Mouse (Mus musculus): ENCODE data around the gene Cyp2ab1. TPM values are rescaled to one million over a fixed set of nuclear protein-coding genes. Genes with fewer than 3 reads are reported as not detected.

Cyp2ab1 gene
- polyA plus RNA-seq, 1 experiment from 2014 or later, result not detected

- no peaks in the 10 kb centered on the region for H3K27me3 ChIP-seq (ENCODE audit: control insufficient read depth, insufficient read depth, low read length)
- H3K9me3 ChIP-seq (ENCODE audit: control insufficient read depth, low read length), result no peaks in the 10 kb centered on the region
- no peak overlapping the region for H3K4me2 ChIP-seq (replicated peaks; ENCODE audit: low read depth, low read length)
- H3K9ac ChIP-seq (ENCODE audit: low read depth, low read length), result no peak overlapping the region
- 74% methylated on average over 1 of the region's 1 CpGs for WGBS
- peaks cover 14% of the 10 kb centered on the region; the same call in 1 of the 2 replicates for H3K36me3 ChIP-seq (ENCODE audit: control insufficient read depth, insufficient read depth, low read length)
- H3K4me3 ChIP-seq (ENCODE audit: low read length), result no peak overlapping the region
- no peak for ATAC-seq (ENCODE audit: low FRiP score, low TSS enrichment)
- H3K27ac ChIP-seq (ENCODE audit: low read depth, low read length), result no peak overlapping the region
- no peaks in the 10 kb centered on the region for H3K4me1 ChIP-seq (ENCODE audit: control insufficient read depth, insufficient read depth, low read length)
These were observed 20.3 kb upstream of the Cyp2ab1 start for GRCm38 (mm10) chr16:20345464-20345863.

GRCm38 (mm10) chr16:20338616-20339015, 13.4 kb upstream of the Cyp2ab1 start:
- ATAC-seq (ENCODE audit: low FRiP score, low TSS enrichment), result no peak
- 92% methylated on average over 3 of the region's 3 CpGs for WGBS

GRCm38 (mm10) chr16:20334918-20335317, 9.7 kb upstream of the Cyp2ab1 start:
- no peak overlapping the region for H3K4me2 ChIP-seq (replicated peaks; ENCODE audit: low read depth, low read length)
- no peaks in the 10 kb centered on the region for H3K27me3 ChIP-seq (ENCODE audit: control insufficient read depth, insufficient read depth, low read length)
- no peak for ATAC-seq (ENCODE audit: low FRiP score, low TSS enrichment)
- no peaks in the 10 kb centered on the region for H3K4me1 ChIP-seq (ENCODE audit: control insufficient read depth, insufficient read depth, low read length)
- H3K4me3 ChIP-seq (ENCODE audit: low read length), result no peak overlapping the region
- WGBS, result 93% methylated on average over 8 of the region's 8 CpGs
- no peak overlapping the region for H3K9ac ChIP-seq (ENCODE audit: low read depth, low read length)
- H3K27ac ChIP-seq (ENCODE audit: low read depth, low read length), result no peak overlapping the region
- H3K36me3 ChIP-seq (ENCODE audit: control insufficient read depth, insufficient read depth, low read length), result peaks cover 25% of the 10 kb centered on the region
- no peaks in the 10 kb centered on the region for H3K9me3 ChIP-seq (ENCODE audit: control insufficient read depth, low read length)

More at GRCm38 (mm10) chr16:20338616-20339015, 13.4 kb upstream of the Cyp2ab1 start:
- H3K4me3 ChIP-seq (ENCODE audit: low read length), result no peak overlapping the region
- no peak overlapping the region for H3K27ac ChIP-seq (ENCODE audit: low read depth, low read length)
- no peaks in the 10 kb centered on the region for H3K4me1 ChIP-seq (ENCODE audit: control insufficient read depth, insufficient read depth, low read length)
- H3K9me3 ChIP-seq (ENCODE audit: control insufficient read depth, low read length), result no peaks in the 10 kb centered on the region
- H3K9ac ChIP-seq (ENCODE audit: low read depth, low read length), result no peak overlapping the region
- H3K36me3 ChIP-seq (ENCODE audit: control insufficient read depth, insufficient read depth, low read length), result peaks cover 21% of the 10 kb centered on the region
- no peaks in the 10 kb centered on the region for H3K27me3 ChIP-seq (ENCODE audit: control insufficient read depth, insufficient read depth, low read length)
- H3K4me2 ChIP-seq (replicated peaks; ENCODE audit: low read depth, low read length), result no peak overlapping the region

- 92% methylated on average over 5 of the region's 5 CpGs for WGBS
- Histone ChIP-seq H3K27ac (ENCODE audit: low read depth, low read length) (no peak overlapping the region), H3K4me1 (ENCODE audit: control insufficient read depth, insufficient read depth, low read length) (no peaks in the 10 kb centered on the region), H3K36me3 (ENCODE audit: control insufficient read depth, insufficient read depth, low read length) (peaks cover 6% of the 10 kb centered on the region), H3K4me2 (replicated peaks; ENCODE audit: low read depth, low read length) (no peak overlapping the region), H3K4me3 (ENCODE audit: low read length) (no peak overlapping the region), H3K9ac (ENCODE audit: low read depth, low read length) (no peak overlapping the region), H3K9me3 (ENCODE audit: control insufficient read depth, low read length) (no peaks in the 10 kb centered on the region), H3K27me3 (ENCODE audit: control insufficient read depth, insufficient read depth, low read length) (no peaks in the 10 kb centered on the region)
- ATAC-seq (ENCODE audit: low FRiP score, low TSS enrichment), result no peak
These were observed 3.1 kb upstream of the Cyp2ab1 start for GRCm38 (mm10) chr16:20328306-20328705.

GRCm38 (mm10) chr16:20323907-20324306, 1.3 kb downstream of the Cyp2ab1 start:
- H3K27ac ChIP-seq (ENCODE audit: low read depth, low read length), result no peak overlapping the region
- H3K4me3 ChIP-seq (ENCODE audit: low read length), result no peak overlapping the region
- no peaks in the 10 kb centered on the region for H3K9me3 ChIP-seq (ENCODE audit: control insufficient read depth, low read length)
- no peaks in the 10 kb centered on the region for H3K4me1 ChIP-seq (ENCODE audit: control insufficient read depth, insufficient read depth, low read length)
- ATAC-seq (ENCODE audit: low FRiP score, low TSS enrichment), result no peak
- no peak overlapping the region for H3K9ac ChIP-seq (ENCODE audit: low read depth, low read length)
- H3K4me2 ChIP-seq (replicated peaks; ENCODE audit: low read depth, low read length), result no peak overlapping the region
- H3K27me3 ChIP-seq (ENCODE audit: control insufficient read depth, insufficient read depth, low read length), result no peaks in the 10 kb centered on the region
- WGBS, result 79% methylated on average over 5 of the region's 5 CpGs
- H3K36me3 ChIP-seq (ENCODE audit: control insufficient read depth, insufficient read depth, low read length), result no peaks in the 10 kb centered on the region

GRCm38 (mm10) chr16:20322274-20322673, 2.9 kb downstream of the Cyp2ab1 start:
- H3K4me1 ChIP-seq (ENCODE audit: control insufficient read depth, insufficient read depth, low read length), result no peaks in the 10 kb centered on the region

GRCm38 (mm10) chr16:20316770-20317169, 8.4 kb downstream of the Cyp2ab1 start:
- Histone ChIP-seq H3K4me1 (ENCODE audit: control insufficient read depth, insufficient read depth, low read length) (no peaks in the 10 kb centered on the region), H3K27me3 (ENCODE audit: control insufficient read depth, insufficient read depth, low read length) (no peaks in the 10 kb centered on the region), H3K9ac (ENCODE audit: low read depth, low read length) (no peak overlapping the region), H3K27ac (ENCODE audit: low read depth, low read length) (no peak overlapping the region), H3K4me2 (replicated peaks; ENCODE audit: low read depth, low read length) (no peak overlapping the region), H3K36me3 (ENCODE audit: control insufficient read depth, insufficient read depth, low read length) (no peaks in the 10 kb centered on the region), H3K9me3 (ENCODE audit: control insufficient read depth, low read length) (no peaks in the 10 kb centered on the region), H3K4me3 (ENCODE audit: low read length) (no peak overlapping the region)
- WGBS, result 78% methylated on average over 6 of the region's 6 CpGs
- ATAC-seq (ENCODE audit: low FRiP score, low TSS enrichment), result no peak

More at GRCm38 (mm10) chr16:20322274-20322673, 2.9 kb downstream of the Cyp2ab1 start:
- Histone ChIP-seq H3K9ac (ENCODE audit: low read depth, low read length) (no peak overlapping the region), H3K27me3 (ENCODE audit: control insufficient read depth, insufficient read depth, low read length) (no peaks in the 10 kb centered on the region), H3K27ac (ENCODE audit: low read depth, low read length) (no peak overlapping the region), H3K4me3 (ENCODE audit: low read length) (no peak overlapping the region), H3K9me3 (ENCODE audit: control insufficient read depth, low read length) (no peaks in the 10 kb centered on the region), H3K36me3 (ENCODE audit: control insufficient read depth, insufficient read depth, low read length) (no peaks in the 10 kb centered on the region), H3K4me2 (replicated peaks; ENCODE audit: low read depth, low read length) (no peak overlapping the region)
- 90% methylated on average over 4 of the region's 4 CpGs for WGBS
- no peak for ATAC-seq (ENCODE audit: low FRiP score, low TSS enrichment)

GRCm38 (mm10) chr16:20315266-20315665, 9.9 kb downstream of the Cyp2ab1 start:
- WGBS, result 87% methylated on average over 4 of the region's 4 CpGs
- H3K27ac ChIP-seq (ENCODE audit: low read depth, low read length), result no peak overlapping the region
- no peaks in the 10 kb centered on the region for H3K9me3 ChIP-seq (ENCODE audit: control insufficient read depth, low read length)
- no peaks in the 10 kb centered on the region for H3K27me3 ChIP-seq (ENCODE audit: control insufficient read depth, insufficient read depth, low read length)
- no peak overlapping the region for H3K4me3 ChIP-seq (ENCODE audit: low read length)
- H3K4me2 ChIP-seq (replicated peaks; ENCODE audit: low read depth, low read length), result no peak overlapping the region
- no peak for ATAC-seq (ENCODE audit: low FRiP score, low TSS enrichment)
- no peaks in the 10 kb centered on the region for H3K36me3 ChIP-seq (ENCODE audit: control insufficient read depth, insufficient read depth, low read length)
- H3K9ac ChIP-seq (ENCODE audit: low read depth, low read length), result no peak overlapping the region
- no peaks in the 10 kb centered on the region for H3K4me1 ChIP-seq (ENCODE audit: control insufficient read depth, insufficient read depth, low read length)

- no peak for ATAC-seq (ENCODE audit: low FRiP score, low TSS enrichment)
- H3K4me1 ChIP-seq (ENCODE audit: control insufficient read depth, insufficient read depth, low read length), result no peaks in the 10 kb centered on the region
- no peak overlapping the region for H3K4me3 ChIP-seq (ENCODE audit: low read length)
- H3K9me3 ChIP-seq (ENCODE audit: control insufficient read depth, low read length), result no peaks in the 10 kb centered on the region
- no peaks in the 10 kb centered on the region for H3K27me3 ChIP-seq (ENCODE audit: control insufficient read depth, insufficient read depth, low read length)
- no peak overlapping the region for H3K27ac ChIP-seq (ENCODE audit: low read depth, low read length)
- no peak overlapping the region for H3K9ac ChIP-seq (ENCODE audit: low read depth, low read length)
- no peak overlapping the region for H3K4me2 ChIP-seq (replicated peaks; ENCODE audit: low read depth, low read length)
- no peaks in the 10 kb centered on the region for H3K36me3 ChIP-seq (ENCODE audit: control insufficient read depth, insufficient read depth, low read length)
- 62% methylated on average over 14 of the region's 14 CpGs for WGBS
These were observed 12.9 kb downstream of the Cyp2ab1 start for GRCm38 (mm10) chr16:20312272-20312671.
